Mouse (Mus musculus): ENCODE measurements around the gene Ptx3. TPM values are rescaled to one million over a fixed set of nuclear protein-coding genes. Genes with fewer than 3 reads are reported as not detected.
A peak's percentile ranks its signal among the peaks of the same experiment; 100 is the strongest.

Gene Ptx3
- polyA plus RNA-seq (2012; rRNA removed), result 0.57 and 0.93 TPM in 2 replicates

- Histone ChIP-seq H3K4me1 (ENCODE audit: control insufficient read depth, insufficient read depth, low read length) (no peaks in the 10 kb centered on the region), H3K4me3 (replicated peaks; ENCODE audit: extremely low read depth, low read depth, low read length) (peak within 1 kb of the TSS; percentile 46)
- DNase-seq, result no peak
- 21% methylated on average over 20 of the region's 20 CpGs for WGBS
- TF ChIP-seq CTCF (IDR thresholded peaks at IDR 0.05; ENCODE audit: insufficient read depth, low read length) (no peak), POLR2A (IDR thresholded peaks at IDR 0.05; ENCODE audit: borderline replicate concordance, extremely low read depth, low read depth, low read length) (no peak)
These were observed at the start of gene Ptx3 for GRCm38 (mm10) chr3:66219655-66220191. Ptx3 (plus strand) TSS chr3:66219910.

- DNase-seq, result no peak
- Histone ChIP-seq H3K4me1 (ENCODE audit: control insufficient read depth, insufficient read depth, low read length) (no peaks in the 10 kb centered on the region), H3K4me3 (replicated peaks; ENCODE audit: extremely low read depth, low read depth, low read length) (no peak overlapping the region)
- WGBS, result 65% methylated on average over 5 of the region's 5 CpGs
- TF ChIP-seq CTCF (IDR thresholded peaks at IDR 0.05; ENCODE audit: insufficient read depth, low read length) (no peak), POLR2A (IDR thresholded peaks at IDR 0.05; ENCODE audit: borderline replicate concordance, extremely low read depth, low read depth, low read length) (no peak)
These were observed 46.8 kb upstream of the Ptx3 start for GRCm38 (mm10) chr3:66172907-66173306.

GRCm38 (mm10) chr3:66179647-66180046 is 40.1 kb upstream of the Ptx3 start:
- Histone ChIP-seq H3K4me1 (ENCODE audit: control insufficient read depth, insufficient read depth, low read length) (no peaks in the 10 kb centered on the region), H3K4me3 (replicated peaks; ENCODE audit: extremely low read depth, low read depth, low read length) (no peak overlapping the region)
- 81% methylated on average over 2 of the region's 2 CpGs for WGBS
- no peak for DNase-seq
- TF ChIP-seq POLR2A (IDR thresholded peaks at IDR 0.05; ENCODE audit: borderline replicate concordance, extremely low read depth, low read depth, low read length) (no peak), CTCF (IDR thresholded peaks at IDR 0.05; ENCODE audit: insufficient read depth, low read length) (no peak)

GRCm38 (mm10) chr3:66193910-66194562 is 25.7 kb upstream of the Ptx3 start:
- DNase-seq, result no peak
- Histone ChIP-seq H3K4me1 (ENCODE audit: control insufficient read depth, insufficient read depth, low read length) (no peaks in the 10 kb centered on the region), H3K4me3 (replicated peaks; ENCODE audit: extremely low read depth, low read depth, low read length) (no peak overlapping the region)
- 82% methylated on average over 3 of the region's 3 CpGs for WGBS
- TF ChIP-seq CTCF (IDR thresholded peaks at IDR 0.05; ENCODE audit: insufficient read depth, low read length), result no peak
- no peak for TF ChIP-seq POLR2A (IDR thresholded peaks at IDR 0.05; ENCODE audit: borderline replicate concordance, extremely low read depth, low read depth, low read length)

GRCm38 (mm10) chr3:66208836-66209573 is 10.7 kb upstream of the Ptx3 start:
- no peaks in the 10 kb centered on the region for H3K4me1 ChIP-seq (ENCODE audit: control insufficient read depth, insufficient read depth, low read length)
- no peak for TF ChIP-seq CTCF (IDR thresholded peaks at IDR 0.05; ENCODE audit: insufficient read depth, low read length)
- no peak for TF ChIP-seq POLR2A (IDR thresholded peaks at IDR 0.05; ENCODE audit: borderline replicate concordance, extremely low read depth, low read depth, low read length)
- WGBS, result 60% methylated on average over 4 of the region's 4 CpGs
- DNase-seq, result no peak
- H3K4me3 ChIP-seq (replicated peaks; ENCODE audit: extremely low read depth, low read depth, low read length), result no peak overlapping the region

- no peak for TF ChIP-seq POLR2A (IDR thresholded peaks at IDR 0.05; ENCODE audit: borderline replicate concordance, extremely low read depth, low read depth, low read length)
- TF ChIP-seq CTCF (IDR thresholded peaks at IDR 0.05; ENCODE audit: insufficient read depth, low read length), result no peak
- Histone ChIP-seq H3K4me3 (replicated peaks; ENCODE audit: extremely low read depth, low read depth, low read length) (no peak overlapping the region), H3K4me1 (ENCODE audit: control insufficient read depth, insufficient read depth, low read length) (no peaks in the 10 kb centered on the region)
- 96% methylated on average over 1 of the region's 1 CpGs for WGBS
- no peak for DNase-seq
These were observed 6.2 kb upstream of the Ptx3 start for GRCm38 (mm10) chr3:66213524-66213923.

GRCm38 (mm10) chr3:66215759-66216158 is 4.0 kb upstream of the Ptx3 start:
- TF ChIP-seq CTCF (IDR thresholded peaks at IDR 0.05; ENCODE audit: insufficient read depth, low read length), result no peak
- TF ChIP-seq POLR2A (IDR thresholded peaks at IDR 0.05; ENCODE audit: borderline replicate concordance, extremely low read depth, low read depth, low read length), result no peak
- no peaks in the 10 kb centered on the region for H3K4me1 ChIP-seq (ENCODE audit: control insufficient read depth, insufficient read depth, low read length)
- no peak for DNase-seq
- WGBS, result 47% methylated on average over 8 of the region's 8 CpGs
- no peak overlapping the region for H3K4me3 ChIP-seq (replicated peaks; ENCODE audit: extremely low read depth, low read depth, low read length)

GRCm38 (mm10) chr3:66220554-66221242 is 988 bp downstream of the Ptx3 start:
- TF ChIP-seq POLR2A (IDR thresholded peaks at IDR 0.05; ENCODE audit: borderline replicate concordance, extremely low read depth, low read depth, low read length) (no peak), CTCF (IDR thresholded peaks at IDR 0.05; ENCODE audit: insufficient read depth, low read length) (no peak)
- WGBS, result under 1% methylated on average over 54 of the region's 54 CpGs
- Histone ChIP-seq H3K4me1 (ENCODE audit: control insufficient read depth, insufficient read depth, low read length) (no peaks in the 10 kb centered on the region), H3K4me3 (replicated peaks; ENCODE audit: extremely low read depth, low read depth, low read length) (peak overlapping the region; percentile 50)
- DNase-seq, result peak; percentile 30

GRCm38 (mm10) chr3:66221243-66221611 is 1.5 kb downstream of the Ptx3 start:
- WGBS, result 4% methylated on average over 11 of the region's 11 CpGs
- Histone ChIP-seq H3K4me1 (ENCODE audit: control insufficient read depth, insufficient read depth, low read length) (no peaks in the 10 kb centered on the region), H3K4me3 (replicated peaks; ENCODE audit: extremely low read depth, low read depth, low read length) (no peak overlapping the region)
- DNase-seq, result peak; percentile 12
- TF ChIP-seq CTCF (IDR thresholded peaks at IDR 0.05; ENCODE audit: insufficient read depth, low read length) (no peak), POLR2A (IDR thresholded peaks at IDR 0.05; ENCODE audit: borderline replicate concordance, extremely low read depth, low read depth, low read length) (no peak)
